Mouse (Mus musculus) midbrain, embryonic 13.5 days (tissue): Measurements from ENCODE around the gene Zfp146. TPM values are rescaled to one million over a fixed set of nuclear protein-coding genes. Genes with fewer than 3 reads are reported as not detected.

Experiments used
- ATAC-seq: fragments of 200-750 bp; cut with Nextera tagmentation; 2 replicates; pipeline ENCODE4 v1.8.0; 2017; ENCODE audit warnings: mild to moderate bottlenecking, moderate TSS enrichment, moderate library complexity
- H3K27ac ChIP-seq: fragments of 300-500 bp; sonication (generic); 2 replicates; pipeline ENCODE4 v1.5.1; 2015; ENCODE audit warnings: inconsistent platforms, mild to moderate bottlenecking, moderate library complexity
- H3K27me3 ChIP-seq: fragments of 300-500 bp; sonication (generic); 2 replicates; pipeline ENCODE4 v1.6.1; 2015; ENCODE audit warnings: mild to moderate bottlenecking, inconsistent platforms
- H3K36me3 ChIP-seq: fragments of 300-500 bp; sonication (generic); 2 replicates; pipeline ENCODE4 v1.6.1; 2015; ENCODE audit warnings: mild to moderate bottlenecking, inconsistent platforms
- H3K4me1 ChIP-seq: fragments of 300-500 bp; sonication (generic); replicated peaks from 2 replicates; pipeline ENCODE4 v1.6.1; 2015; ENCODE audit warnings: inconsistent platforms
- H3K4me2 ChIP-seq: fragments of 300-500 bp; sonication (generic); replicated peaks from 2 replicates; pipeline ENCODE4 v1.6.1; 2015; ENCODE audit warnings: moderate library complexity, mild to moderate bottlenecking, inconsistent platforms
- H3K4me3 ChIP-seq: fragments of 300-500 bp; sonication (generic); replicated peaks from 2 replicates; pipeline ENCODE4 v1.5.1; 2015; ENCODE audit warnings: mild to moderate bottlenecking, inconsistent platforms
- H3K9ac ChIP-seq: fragments of 300-500 bp; sonication (generic); replicated peaks from 2 replicates; pipeline ENCODE4 v1.6.1; 2015; ENCODE audit warnings: mild to moderate bottlenecking, inconsistent platforms
- H3K9me3 ChIP-seq: fragments of 300-500 bp; sonication (generic); 2 replicates; pipeline ENCODE4 v1.6.1; 2016; ENCODE audit warnings: mild to moderate bottlenecking, inconsistent platforms
- WGBS: fragments of 180-500 bp; shearing (Covaris S2); methylation state at CpG from one replicate; pipeline ENCODE4 v1.1.7; 2015; 5-methylcytosine and 5-hydroxymethylcytosine counted together
- polyA plus RNA-seq: library from polyadenylated mRNA; unstranded; fragments of >200 nt; fragmentation: Nextera tagmentation; extraction: Ambion mirVana; gene quantifications from 2 replicates; pipeline ENCODE4 v1.2.1, GENCODE M21; 2015

The Zfp146 gene
- polyA plus RNA-seq, 1 experiment from 2014 or later: 22.8 TPM

- 92% methylated on average over 5 of the region's 5 CpGs for WGBS
- H3K36me3 ChIP-seq: no peaks in the 10 kb centered on the region
- H3K27ac ChIP-seq: no peak overlapping the region
- H3K27me3 ChIP-seq: no peaks in the 10 kb centered on the region
- H3K4me1 ChIP-seq: peaks cover 1% of the 10 kb centered on the region; the same call in 1 of the 2 replicates
- ATAC-seq: no peak
- H3K9me3 ChIP-seq: peaks cover 12% of the 10 kb centered on the region
- no peak overlapping the region for H3K4me3 ChIP-seq
- H3K4me2 ChIP-seq: no peak overlapping the region
- no peak overlapping the region for H3K9ac ChIP-seq
Measured at GRCm38 (mm10) chr7:30116076-30116475, 53.5 kb downstream of the Zfp146 start.

Other genes starting within 250 kb of the Zfp146 start
- gene Zfp74, start 215.7 kb downstream of the Zfp146 start, polyA plus RNA-seq: 19.9 and 20.5 TPM in 2 replicates
- gene Zfp568, start 185.8 kb downstream of the Zfp146 start, polyA plus RNA-seq: 6.8 and 7.7 TPM in 2 replicates
- gene Zfp14, start 118.4 kb downstream of the Zfp146 start, polyA plus RNA-seq: 10.4 and 12.5 TPM in 2 replicates
- 11.7 and 13.8 TPM in 2 replicates for gene Zfp82, start 96.8 kb downstream of the Zfp146 start, polyA plus RNA-seq
- 1.1 and 4.4 TPM in 2 replicates for gene Gm26920, start 79.3 kb downstream of the Zfp146 start, polyA plus RNA-seq
- gene Zfp566, start 79.2 kb downstream of the Zfp146 start, polyA plus RNA-seq: 19.3 and 20.4 TPM in 2 replicates
- gene Zfp260, start 75.0 kb downstream of the Zfp146 start, polyA plus RNA-seq: 112 and 115 TPM in 2 replicates
- gene Zfp382, start 47.8 kb downstream of the Zfp146 start, polyA plus RNA-seq: 16.1 and 19.4 TPM in 2 replicates
- gene Cox7a1, start 14.4 kb upstream of the Zfp146 start, polyA plus RNA-seq: 3.0 and 4.4 TPM in 2 replicates
- gene Capns1, start 29.1 kb upstream of the Zfp146 start, polyA plus RNA-seq: 57.2 and 64.1 TPM in 2 replicates
- 181 and 186 TPM in 2 replicates for gene Polr2i, start 62.2 kb upstream of the Zfp146 start, polyA plus RNA-seq
- 359 and 362 TPM in 2 replicates for gene Tbcb, start 62.5 kb upstream of the Zfp146 start, polyA plus RNA-seq
- gene Ovol3, start 66.0 kb upstream of the Zfp146 start, polyA plus RNA-seq: not detected in 2 replicates
- 0.68 and 0.79 TPM in 2 replicates for gene Thap8, start 110.3 kb upstream of the Zfp146 start, polyA plus RNA-seq
- 5.9 and 6.4 TPM in 2 replicates for gene Wdr62, start 110.7 kb upstream of the Zfp146 start, polyA plus RNA-seq
- gene Clip3, start 122.0 kb upstream of the Zfp146 start, polyA plus RNA-seq: 92.0 and 99.2 TPM in 2 replicates
- 128 and 132 TPM in 2 replicates for gene Alkbh6, start 139.0 kb upstream of the Zfp146 start, polyA plus RNA-seq
- gene Syne4, start 145.1 kb upstream of the Zfp146 start, polyA plus RNA-seq: 10.8 and 11.7 TPM in 2 replicates
- gene E130208F15Rik, start 152.0 kb upstream of the Zfp146 start, polyA plus RNA-seq: not detected in 2 replicates
- 21.2 and 23.6 TPM in 2 replicates for gene Sdhaf1, start 154.1 kb upstream of the Zfp146 start, polyA plus RNA-seq
- gene Lrfn3, start 193.0 kb upstream of the Zfp146 start, polyA plus RNA-seq: 11.4 and 13.0 TPM in 2 replicates
- 21.0 and 23.8 TPM in 2 replicates for gene Tyrobp, start 244.0 kb upstream of the Zfp146 start, polyA plus RNA-seq